Mouse (Mus musculus) spleen, postnatal 10 days (tissue): ENCODE data around the gene Minos1.
A peak's percentile ranks its signal among the peaks of the same experiment; 100 is the strongest.

Experiments used
- DNase-seq, 2 experiments: peaks; one replicate each; pipeline ENCODE4 v3.0.0; 2021 to 2022; ENCODE audit warnings: low spot score in 2 of 2

Minos1 gene

DNA sequence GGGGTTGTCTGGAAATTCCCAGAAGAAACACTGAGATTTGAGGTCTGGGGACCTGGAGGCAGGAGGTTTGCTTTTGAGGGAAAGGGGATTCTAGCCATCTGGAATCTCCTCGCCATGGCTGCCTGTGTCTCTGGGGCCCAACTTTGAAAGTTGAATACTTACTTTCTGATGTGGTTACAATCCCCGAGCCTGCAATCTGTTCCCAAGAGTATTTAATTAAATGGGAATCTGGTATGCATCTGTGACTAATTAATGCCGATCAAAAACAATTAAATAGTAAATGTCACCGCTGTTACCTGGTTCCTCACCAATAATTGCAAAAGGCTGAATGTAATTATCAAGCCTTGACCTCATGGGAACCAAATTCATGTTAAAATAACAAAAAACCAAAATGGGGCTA is 13.7 kb upstream of the Minos1 start:
- DNase-seq, result no peak

DNA sequence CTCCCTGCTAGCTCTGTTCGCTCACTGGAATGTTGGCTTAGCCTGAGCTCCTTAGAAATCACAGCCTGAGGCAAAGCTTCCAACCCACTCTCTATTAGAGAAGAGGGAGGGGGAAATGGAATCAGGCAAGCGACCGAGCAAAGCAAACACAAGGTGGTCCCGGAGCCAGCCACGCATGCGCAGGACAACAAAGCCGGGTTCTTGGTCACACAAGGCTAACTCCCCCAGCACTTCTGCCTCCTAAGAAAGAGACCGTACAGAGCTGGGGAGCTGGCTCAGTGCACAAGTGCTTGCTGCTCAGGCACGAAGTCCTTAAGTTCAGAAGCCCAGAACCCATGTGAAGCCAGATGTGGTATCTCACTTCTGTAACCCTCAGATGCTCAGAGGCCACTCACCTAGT is 12.1 kb upstream of the Minos1 start:
- DNase-seq, result no peak

DNA sequence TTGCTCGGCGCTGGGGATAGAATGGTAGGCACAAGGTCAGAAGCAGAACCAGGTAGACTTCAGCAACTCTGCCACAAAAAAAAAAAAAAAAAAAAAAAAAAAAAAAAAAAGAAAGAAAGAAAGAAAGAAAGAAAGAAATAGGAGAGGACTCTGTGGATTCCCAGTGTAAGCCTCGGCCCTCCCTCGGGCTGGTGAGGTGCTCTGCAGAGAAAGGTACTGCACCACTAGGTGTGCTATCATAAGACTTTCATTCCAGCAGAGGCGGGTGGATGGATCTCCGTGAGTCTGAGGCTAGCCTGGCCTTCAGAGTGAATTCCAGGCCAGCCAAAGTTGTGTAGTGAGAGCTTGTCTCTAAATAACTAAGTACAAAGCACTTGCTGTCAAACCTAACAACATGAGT is 10.9 kb upstream of the Minos1 start:
- DNase-seq, result no peak

DNA sequence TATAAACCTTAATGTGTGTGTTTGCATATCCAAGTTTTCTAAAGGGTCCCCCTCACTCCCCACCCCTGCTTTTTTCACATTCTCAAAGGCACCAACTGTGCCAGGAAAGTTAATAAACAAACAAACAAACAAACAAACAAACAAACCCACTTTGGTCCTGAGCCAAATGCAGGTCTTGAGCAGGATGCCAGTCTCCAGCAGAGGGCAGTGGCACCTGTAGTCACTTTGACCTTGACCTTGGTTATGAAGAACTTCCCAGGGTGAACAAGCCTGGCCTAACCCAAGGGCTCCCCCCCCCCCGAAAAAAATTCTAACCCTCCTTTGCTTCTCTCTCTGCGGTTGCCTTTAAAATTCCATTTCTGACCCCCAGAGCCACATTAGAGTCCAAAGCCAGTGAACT is 9.4 kb upstream of the Minos1 start:
- DNase-seq, result peak in 1 of 2 experiments; percentile 29

DNA sequence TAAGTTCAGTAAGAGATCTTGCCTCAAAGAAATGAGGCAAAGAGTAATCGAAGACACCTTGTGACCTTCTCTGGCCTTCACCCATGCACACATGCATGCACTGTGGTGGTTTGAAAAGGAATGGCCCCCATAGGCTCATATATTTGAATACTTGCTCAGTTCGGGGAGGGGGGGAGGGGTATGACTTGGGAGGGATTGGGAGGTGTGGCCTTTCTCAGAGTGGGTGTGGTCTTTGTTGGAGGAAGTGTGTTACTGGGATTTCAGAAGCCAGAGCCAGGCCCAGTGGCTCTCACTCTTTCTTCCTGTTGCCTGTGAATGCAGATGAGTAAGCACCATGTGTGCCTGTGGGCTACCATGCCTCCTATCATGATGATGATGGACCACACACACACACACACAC is 5.1 kb upstream of the Minos1 start:
- DNase-seq, result no peak

DNA sequence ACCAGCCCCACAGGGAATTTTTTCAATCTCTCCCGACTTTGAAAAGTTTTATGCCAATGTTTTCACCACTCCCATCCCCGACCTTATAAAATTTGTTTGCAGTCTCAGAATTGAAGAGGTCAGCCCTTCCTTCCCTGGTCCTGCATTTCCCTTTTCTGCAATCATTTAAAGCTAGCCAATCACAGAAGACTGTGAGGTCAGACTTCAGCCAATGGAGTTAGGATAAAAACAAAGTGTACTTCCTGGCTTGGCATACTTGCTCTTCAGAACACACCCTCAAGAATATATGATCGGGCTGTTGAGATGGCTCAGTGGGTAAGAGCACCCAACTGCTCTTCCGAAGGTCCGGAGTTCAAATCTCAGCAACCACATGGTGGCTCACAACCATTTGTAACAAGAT is 2.2 kb upstream of the Minos1 start:
- DNase-seq, result no peak

DNA sequence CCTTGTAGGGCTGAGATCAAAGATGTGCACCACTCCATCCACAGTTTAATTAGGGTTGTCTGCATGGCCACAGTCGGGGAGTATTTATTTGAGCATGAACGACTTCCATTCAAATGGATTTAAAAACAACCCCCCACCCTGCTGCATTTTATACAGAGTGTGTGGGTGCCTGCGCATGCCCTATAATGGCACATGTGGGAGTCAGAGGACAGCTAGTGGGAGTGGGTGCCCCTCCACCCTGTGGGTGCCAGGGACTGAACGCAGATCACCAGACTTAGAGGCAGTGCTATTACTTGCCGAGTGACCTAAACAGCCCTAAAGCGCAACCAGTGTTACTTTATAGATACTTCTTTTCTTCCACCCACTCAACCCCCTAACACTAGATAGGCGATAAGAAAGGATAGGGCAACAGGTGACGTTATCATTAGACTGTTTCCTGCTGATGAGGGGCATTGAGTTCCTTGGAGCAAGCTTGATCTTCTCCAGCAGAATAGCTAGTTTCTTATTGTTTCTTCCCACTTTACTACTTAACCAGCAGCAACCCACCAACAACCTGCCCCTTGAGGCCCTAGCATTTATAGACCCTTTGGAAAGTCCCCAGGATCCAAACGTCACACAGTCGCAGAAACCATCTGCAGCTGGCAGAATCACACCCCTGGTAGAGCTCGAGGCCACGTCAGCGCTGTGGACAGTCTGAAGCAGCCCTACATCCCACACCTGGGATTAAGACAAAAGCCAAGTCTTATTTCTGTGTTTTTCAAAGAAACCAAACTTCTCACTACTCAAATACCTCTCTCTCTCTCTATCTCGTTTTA is 1.2 kb upstream of the Minos1 start:
- no peak for DNase-seq

DNA sequence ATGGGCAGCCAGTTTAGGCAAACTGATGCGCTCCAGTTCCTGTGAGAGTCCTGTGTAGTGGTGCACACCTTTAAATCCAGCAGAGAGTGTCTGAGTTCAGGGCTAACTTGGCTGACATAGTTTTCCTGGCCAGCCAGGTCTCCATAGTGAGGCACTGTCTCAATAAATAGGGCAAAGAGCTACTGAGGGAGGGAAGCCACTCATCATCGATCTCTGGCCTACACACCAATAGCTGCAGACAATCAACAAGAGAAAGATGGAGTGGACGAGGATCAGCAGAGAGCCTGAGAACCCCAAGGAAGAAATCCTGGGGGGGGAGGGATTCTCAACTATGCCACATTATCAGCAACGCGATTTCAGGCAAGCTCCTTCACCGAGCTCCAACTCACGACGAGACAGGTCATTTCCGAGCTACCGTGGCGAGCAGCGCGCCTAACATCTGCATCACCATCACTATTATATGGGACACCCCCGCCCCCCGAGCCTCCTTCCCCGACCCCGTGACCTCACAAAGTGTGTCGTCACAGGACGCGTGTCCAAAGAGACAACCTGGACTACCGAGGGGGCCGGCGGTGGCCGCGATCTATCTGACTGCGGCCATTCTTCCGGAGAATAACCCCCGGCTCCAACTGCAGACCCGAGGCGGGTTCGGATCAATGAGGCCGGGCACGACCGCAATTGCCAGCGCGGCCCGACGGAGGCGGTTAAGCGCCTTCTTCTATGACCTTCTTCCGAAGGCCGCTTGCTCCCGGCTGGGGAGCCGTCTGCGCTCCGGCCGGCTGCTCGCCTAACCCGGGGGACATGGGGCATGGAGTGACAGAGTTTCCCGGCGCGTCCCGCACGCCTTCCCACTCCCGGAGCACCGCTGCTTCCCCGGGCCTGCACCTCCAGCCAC is 860 bp downstream of the Minos1 start:
- DNase-seq, result peak in 1 of 2 experiments; percentile 73

DNA sequence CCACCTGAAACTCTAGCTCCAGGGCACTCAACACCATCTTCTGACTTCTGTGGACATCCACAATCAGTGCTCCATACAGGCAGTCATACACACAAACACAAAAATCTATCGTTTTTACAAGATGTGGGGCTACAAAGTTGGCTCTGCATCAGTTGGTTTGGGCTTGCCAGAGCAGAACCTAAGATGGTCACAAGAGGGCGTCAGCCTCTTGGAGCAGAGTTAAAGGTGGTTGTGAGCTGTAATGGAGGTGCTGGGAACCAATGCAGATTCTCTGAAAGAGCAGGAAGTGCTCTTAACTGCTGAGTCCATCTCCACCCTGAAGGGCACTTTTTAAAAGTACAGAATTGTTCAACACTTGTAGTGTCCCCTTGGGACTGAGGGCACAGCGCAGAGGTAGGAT is 4.4 kb downstream of the Minos1 start:
- no peak for DNase-seq

DNA sequence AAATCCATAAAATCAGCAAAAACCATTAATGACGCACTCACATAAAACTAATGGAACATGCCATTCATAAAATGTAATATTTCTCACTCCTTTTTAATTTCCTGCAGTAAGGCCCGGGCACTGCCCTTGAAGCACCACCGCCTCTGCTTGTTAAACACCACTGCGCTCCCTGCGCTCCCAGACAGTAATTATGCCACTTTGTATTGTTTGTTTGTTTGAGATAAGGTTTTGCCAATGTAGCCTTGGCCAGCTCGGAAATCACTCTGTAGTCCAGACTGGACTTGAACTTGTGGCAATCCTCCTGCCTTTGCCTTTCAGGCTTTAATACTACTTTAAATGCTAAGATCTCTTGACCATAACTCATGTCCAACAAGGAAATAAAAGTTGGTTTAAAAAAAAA is 6.0 kb downstream of the Minos1 start:
- no peak for DNase-seq

DNA sequence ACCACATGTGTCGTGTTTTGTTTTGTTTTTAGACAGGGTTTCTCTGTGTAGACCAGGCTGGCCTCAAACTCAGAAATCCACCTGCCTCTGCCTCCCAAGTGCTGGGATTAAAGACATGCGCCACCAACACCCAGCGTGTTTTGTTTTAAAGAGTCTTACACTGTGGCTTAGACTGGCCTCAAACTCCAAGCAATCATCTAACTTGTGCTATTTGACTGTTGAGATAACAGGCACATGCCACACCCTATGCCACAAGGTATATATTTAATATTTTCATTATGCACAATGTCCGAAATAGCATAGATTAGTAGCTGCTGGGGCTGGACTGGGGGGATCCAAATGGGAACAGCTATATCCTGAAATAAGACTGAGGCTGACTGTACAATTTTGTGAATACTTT is 8.4 kb downstream of the Minos1 start:
- DNase-seq, result no peak

DNA sequence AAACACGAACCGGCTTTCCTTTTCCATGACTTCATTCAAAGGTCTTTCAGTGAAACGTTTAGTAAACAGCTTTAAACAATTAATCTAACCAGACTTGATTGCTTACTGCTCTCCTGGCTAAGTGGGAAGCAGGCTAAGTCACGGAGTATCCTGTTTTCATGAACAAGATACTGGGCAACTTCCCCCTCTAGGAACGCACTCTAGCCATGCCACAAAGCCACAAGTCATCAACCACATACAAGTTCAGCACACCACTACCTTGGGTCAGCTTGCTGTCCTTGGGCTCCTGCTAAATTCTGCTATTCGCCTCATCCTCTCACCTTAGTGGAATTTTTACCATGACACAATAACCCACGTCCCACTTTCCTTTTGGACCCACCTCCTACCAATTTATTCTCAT is 9.9 kb downstream of the Minos1 start:
- no peak for DNase-seq

DNA sequence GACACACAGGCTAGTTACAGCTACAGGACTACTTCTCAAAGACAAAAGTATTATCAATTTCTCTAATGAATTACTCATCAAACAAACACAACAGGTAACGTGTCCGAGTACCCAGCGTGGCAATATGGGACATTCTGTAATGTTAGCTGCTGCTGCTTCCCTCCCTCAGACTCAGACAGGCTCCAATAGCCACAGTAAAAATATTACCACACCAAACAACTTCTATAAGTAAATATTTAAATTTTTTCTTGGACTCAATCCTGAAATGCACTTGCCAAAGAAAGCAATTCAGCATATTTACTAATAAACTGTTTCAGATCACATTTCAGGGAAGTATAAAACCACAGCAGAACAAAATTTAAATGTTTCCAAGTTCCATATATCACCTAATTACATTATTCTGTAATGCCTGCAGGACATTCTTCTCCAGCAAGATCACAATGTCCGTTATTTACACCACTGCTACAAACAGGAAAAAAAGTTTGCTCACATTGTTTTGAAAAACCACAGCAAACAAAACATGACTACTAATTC is 10.6 kb downstream of the Minos1 start:
- DNase-seq, result no peak

DNA sequence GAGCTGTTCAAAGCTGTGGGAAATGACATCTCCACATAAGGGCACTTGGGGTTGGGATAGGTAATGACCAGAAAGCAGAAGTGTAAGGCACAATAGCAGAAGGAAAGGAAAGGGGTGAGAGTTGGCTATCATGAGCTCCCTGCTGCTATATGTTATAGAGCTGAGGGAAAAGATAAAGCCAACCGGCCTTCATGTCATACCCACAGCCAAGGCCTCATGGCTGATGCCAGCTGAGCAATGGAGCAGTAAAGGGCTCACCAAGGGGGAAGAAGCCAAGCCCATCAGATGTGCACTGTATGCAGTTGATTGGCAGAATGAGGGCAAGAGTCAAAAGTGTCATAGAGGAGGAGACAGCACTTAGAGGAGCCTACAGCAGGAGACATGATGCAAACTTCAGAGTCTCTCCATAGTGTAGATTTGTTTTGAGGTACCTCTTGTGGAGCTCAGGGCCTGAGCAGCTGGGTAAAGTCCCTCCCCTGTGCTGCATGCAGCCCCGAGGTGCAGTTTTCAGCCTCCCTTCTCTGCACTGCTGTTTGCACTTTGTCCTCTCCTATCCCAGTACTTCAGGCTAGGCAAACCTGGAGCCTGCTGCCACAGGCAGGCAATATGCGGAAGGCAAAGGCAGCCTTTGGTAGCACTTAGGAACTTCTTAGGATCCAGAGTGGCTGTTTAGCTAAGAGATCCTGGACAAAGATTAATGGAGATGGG is 14.4 kb downstream of the Minos1 start:
- no peak for DNase-seq

DNA sequence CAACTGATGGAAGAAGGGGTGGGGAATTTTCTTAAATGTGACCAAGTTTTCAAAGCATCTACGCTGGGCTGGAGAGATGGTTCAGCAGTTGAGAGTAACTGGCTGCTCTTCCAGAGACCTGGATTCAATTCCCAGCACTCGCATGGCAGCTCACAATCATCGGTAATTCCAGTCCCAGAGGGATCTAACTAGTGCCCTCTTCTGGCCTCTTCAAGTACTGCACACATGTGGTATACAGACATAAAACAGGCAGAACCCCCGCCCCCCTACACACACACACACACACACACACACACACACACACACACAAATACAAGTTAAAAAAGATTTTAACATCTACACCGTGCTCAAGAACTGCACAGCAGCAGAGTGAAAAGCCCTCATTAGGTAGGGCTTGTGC is 15.2 kb downstream of the Minos1 start:
- peak in 1 of 2 experiments; percentile 57 for DNase-seq

DNA sequence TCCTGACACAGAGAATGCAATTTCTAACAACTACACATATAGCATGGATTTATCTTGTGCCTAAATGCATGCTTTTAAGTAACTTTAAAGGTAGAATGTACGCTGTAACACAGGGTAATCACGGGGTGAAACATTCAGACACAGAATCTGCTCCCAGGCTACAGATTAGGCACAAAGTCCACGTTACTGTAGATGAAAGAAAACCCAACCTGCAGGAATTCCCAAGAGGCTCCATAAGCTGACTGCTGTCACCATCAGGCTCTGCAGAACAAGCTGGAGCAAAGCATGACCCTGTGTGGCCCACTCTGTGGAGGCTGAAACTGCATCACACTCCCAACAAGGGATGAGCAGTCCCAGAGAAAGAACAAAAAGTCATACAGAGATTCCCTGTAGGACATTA is 18.4 kb downstream of the Minos1 start:
- DNase-seq, result no peak

DNA sequence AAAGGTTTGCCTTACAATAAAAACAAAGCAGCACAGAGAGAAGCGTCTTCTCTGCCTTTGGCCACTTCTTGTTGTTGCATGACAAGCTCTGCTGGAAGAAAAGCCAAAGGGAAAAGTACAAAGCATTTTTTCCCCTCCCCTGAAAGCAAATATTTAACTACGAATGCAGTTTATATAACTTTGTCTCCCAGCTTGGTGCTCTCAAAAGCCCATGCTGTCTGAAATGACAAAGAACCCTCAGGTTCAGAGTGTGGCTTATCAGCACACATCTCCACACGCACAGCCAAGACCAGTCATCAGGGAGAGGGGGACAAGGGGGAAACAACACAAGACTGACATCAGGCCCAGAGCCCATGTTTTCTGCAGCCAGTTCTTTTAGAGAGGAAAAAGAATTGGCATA is 19.5 kb downstream of the Minos1 start:
- no peak for DNase-seq

DNA sequence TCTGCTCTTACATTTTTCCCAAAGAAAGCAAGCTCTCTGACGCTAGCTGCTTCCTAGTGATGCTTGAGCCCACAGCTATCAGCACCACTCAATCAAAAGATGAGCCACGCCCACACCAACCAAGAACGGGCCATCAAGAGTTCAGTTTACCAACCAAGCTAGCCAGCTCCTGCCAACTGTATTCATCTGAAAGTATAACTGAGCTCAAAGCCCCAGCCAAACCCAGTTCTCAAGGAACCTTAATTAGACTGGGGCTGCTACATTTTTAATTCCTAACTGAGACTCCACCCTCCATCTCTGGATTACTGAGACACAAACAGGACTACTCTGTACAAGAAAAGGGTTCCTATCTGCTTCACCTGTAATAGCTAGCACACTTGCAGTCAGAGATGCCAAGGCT is 20.1 kb downstream of the Minos1 start:
- no peak for DNase-seq

DNA sequence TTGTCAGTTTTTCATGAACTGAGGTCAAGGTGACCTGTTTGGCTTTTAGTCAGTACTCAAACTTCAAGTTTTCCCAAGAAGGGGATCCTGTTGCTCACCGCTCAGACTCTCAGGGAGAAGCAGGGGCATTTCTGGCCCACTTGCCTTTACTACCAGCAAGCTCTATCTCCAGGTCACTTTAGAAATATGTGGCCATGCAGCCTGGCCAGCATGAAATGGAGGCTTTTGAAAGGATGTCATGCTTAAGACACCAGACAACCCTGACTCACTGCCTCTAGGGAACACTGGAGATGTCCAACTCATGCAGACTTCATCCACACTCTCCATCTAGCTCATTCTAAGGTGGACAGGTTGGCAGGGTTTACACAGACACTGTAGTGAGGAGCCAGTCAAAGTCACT is 25.5 kb downstream of the Minos1 start:
- no peak for DNase-seq

DNA sequence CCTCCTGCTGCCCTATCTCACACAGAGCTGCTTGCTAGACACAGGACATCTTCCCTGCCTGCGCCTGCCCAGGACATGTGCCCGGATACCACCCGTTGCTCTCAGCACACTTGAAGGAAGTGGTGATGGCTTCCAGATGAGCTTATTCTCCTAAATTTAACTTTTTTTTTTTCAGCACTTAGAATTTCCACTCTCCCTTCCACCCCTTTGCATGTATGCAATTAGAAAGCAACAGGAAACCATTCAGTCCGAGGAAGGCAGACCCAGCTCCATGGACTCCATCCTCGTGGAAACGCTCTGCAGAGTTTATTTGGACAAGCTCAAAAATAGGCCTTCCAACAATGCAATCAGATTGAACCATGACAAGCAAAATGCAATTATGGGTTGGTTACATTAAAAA is 29.4 kb downstream of the Minos1 start:
- no peak for DNase-seq

DNA sequence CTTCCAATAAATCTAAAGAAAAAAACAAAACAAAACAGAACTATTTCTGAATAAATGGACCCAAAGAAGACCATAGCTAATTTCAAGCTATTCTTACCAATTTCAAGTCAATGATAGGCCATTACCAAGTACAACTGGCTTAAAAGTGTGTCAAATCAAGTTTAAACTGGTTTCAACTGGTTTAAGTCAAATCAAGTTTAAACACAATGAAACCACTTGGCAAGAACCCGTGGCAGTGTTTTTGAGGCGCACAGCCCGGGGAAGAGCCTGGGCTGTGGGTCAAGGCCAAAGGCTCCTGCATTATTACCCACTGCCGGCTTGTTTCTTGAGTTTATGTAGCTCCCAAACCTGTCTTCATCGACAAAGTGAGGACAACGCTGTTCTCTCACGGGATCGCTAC is 30.6 kb downstream of the Minos1 start:
- DNase-seq, result no peak

DNA sequence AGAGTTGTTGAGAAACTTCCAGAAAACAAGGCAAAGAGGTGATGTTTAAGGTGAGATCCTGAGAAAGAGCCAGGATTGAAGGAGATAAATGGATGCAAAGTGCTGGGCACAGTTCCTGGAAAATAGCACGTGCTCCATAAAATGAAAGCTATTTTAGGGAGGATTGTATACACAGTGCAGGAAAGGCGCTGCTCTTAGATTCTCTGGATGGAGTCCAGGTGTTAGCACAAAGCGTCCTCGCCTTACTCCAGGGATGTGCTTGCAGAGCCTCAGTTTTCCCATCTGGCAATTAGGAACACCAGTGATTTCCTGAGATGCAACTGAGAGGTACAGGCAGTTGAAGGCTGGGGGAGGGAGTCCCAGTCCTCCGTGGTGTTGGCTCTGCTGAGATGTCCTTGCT is 34.7 kb downstream of the Minos1 start:
- DNase-seq, result no peak
